Mouse (Mus musculus): ENCODE measurements at regions not wholly inside any gene's neighbourhood (a gene's known extent, or its start where the extent isn't known, plus 50 kb on each side); places are given as distances from the start of the nearest gene placed in this dataset.
"Not testable (repeated sequence)": the region's sequence is repeated elsewhere in the genome, so short reads cannot be mapped to it uniquely, and the experiment has no call there.

DNA sequence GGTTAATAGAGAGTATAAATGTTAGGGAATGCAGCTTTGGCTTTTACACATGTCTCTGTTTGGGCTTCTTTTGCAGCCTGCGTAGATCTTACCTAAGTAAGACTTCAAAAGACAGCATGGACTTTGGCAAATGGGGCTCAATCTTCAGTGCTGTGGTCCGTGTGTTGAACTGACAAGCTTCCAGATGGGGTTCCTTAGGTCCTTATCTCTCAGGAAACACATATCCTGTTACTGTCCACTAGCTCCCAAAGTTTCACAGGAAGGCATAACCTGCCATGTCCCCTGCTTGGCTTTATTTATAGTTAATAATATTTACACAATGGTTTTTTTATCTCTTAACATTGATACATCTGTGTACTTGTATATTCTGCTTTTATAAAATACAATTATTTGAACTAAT is 365.3 kb downstream of the Hdgfl1 start:
- no peak overlapping the region for H3K9ac ChIP-seq (replicated peaks; ENCODE audit: low read length)
- no peak overlapping the region for H3K4me2 ChIP-seq (ENCODE audit: low read depth, low read length)
- no peaks in the 10 kb centered on the region for H3K9me3 ChIP-seq (ENCODE audit: low read length)
- no peaks in the 10 kb centered on the region for H3K36me3 ChIP-seq (ENCODE audit: insufficient read depth, low read length)
- H3K27ac ChIP-seq: no peak overlapping the region
- no peak for TF ChIP-seq CTCF (IDR thresholded peaks at IDR 0.05; ENCODE audit: low read depth)
- no peaks in the 10 kb centered on the region for H3K27me3 ChIP-seq (ENCODE audit: insufficient read depth, low read length)
- DNase-seq (ENCODE audit: low spot score): no peak
- H3K4me3 ChIP-seq (ENCODE audit: low read length): no peak overlapping the region
- 83% methylated on average over 2 of the region's 2 CpGs for WGBS
- no peak for ATAC-seq
- no peaks in the 10 kb centered on the region for H3K4me1 ChIP-seq (ENCODE audit: insufficient read depth, low read length)

DNA sequence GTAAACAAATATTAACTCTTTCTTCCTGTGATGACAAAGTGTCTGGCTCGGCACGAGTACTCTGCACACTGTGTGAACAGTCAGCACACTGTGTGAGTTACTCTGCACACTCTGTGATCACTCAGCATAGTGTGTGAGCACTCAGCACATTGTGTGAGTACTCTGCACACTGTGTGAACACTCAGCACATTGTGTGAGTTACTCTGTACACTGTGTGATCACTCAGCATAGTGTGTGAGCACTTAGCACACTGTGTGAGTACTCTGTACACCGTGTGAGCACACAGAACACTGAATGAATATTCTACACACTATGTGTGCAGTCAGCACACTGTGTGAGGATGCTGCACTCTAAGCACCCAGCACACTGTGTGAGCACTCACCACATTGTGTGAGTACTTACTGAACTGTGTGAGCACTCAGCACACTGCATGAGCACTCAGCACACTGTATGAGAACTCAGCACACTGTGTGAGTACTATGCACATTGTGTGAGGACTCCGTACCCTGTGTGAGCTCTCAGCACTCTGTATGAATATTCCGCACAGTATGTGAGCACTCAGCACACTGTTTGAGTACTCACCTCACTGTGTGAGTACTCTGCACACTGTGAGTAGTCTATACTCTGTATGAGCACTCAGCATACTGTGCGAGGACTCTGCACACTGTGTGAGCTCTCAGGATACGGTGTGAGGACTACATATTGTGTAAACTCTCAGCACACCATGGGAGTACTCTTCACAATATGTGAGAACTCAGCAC is 381.9 kb downstream of the Hdgfl1 start:
- ATAC-seq (no peak), DNase-seq (ENCODE audit: low spot score) (no peak)
- Histone ChIP-seq H3K9ac (replicated peaks; ENCODE audit: low read length) (no peak overlapping the region), H3K9me3 (ENCODE audit: low read length) (no peaks in the 10 kb centered on the region), H3K27me3 (ENCODE audit: insufficient read depth, low read length) (no peaks in the 10 kb centered on the region), H3K36me3 (ENCODE audit: insufficient read depth, low read length) (no peaks in the 10 kb centered on the region), H3K4me1 (ENCODE audit: insufficient read depth, low read length) (no peaks in the 10 kb centered on the region), H3K4me2 (ENCODE audit: low read depth, low read length) (no peak overlapping the region), H3K4me3 (ENCODE audit: low read length) (no peak overlapping the region), H3K27ac (no peak overlapping the region)
- 91% methylated on average over 7 of the region's 7 CpGs for WGBS
- no peak for TF ChIP-seq CTCF (IDR thresholded peaks at IDR 0.05; ENCODE audit: low read depth)

DNA sequence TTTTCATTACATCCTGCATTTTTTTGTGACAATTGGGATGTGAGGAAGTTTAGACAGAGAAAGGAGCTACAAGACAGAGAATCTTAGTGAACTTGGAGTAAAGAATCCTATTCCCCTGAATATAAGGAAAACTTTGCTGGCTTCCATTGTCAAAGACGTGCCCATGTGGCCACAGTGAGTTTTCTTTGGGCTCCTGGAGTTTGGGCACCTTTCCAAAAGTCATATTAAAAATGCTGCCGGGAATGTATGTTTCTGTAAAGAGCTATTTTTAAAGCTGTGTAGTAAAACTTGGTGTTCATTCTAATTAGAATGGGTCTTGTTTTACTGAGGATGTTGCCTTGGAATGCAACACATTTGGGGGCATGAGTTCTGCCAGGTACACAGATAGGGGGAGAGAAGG is 387.3 kb downstream of the Hdgfl1 start:
- H3K9ac ChIP-seq (replicated peaks; ENCODE audit: low read length): no peak overlapping the region
- no peaks in the 10 kb centered on the region for H3K27me3 ChIP-seq (ENCODE audit: insufficient read depth, low read length)
- no peaks in the 10 kb centered on the region for H3K36me3 ChIP-seq (ENCODE audit: insufficient read depth, low read length)
- H3K9me3 ChIP-seq (ENCODE audit: low read length): no peaks in the 10 kb centered on the region
- H3K4me2 ChIP-seq (ENCODE audit: low read depth, low read length): no peak overlapping the region
- DNase-seq (ENCODE audit: low spot score) (no peak), ATAC-seq (no peak)
- no peak for TF ChIP-seq CTCF (IDR thresholded peaks at IDR 0.05; ENCODE audit: low read depth)
- WGBS: 31% methylated on average over 2 of the region's 2 CpGs
- no peak overlapping the region for H3K4me3 ChIP-seq (ENCODE audit: low read length)
- no peak overlapping the region for H3K27ac ChIP-seq
- H3K4me1 ChIP-seq (ENCODE audit: insufficient read depth, low read length): no peaks in the 10 kb centered on the region; the same call in 1 of the 2 replicates

DNA sequence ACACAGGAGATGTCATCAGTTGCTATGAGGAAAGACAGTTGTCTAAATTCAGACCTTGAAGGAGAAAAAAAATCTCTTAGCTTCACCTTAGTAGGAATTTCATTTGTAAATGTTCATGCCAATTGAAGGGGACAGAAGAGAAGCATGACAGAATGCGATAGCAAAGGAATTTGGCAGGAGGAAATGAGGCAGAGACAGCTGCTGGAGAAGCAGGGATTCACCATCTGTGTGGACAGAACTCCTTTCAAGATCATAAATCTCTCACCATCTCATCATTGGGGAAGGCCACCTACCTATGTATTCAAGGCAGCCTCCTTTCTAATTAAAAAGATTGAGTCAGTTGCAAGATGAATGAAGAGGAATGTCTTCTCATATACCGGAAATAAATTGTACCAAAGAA is 387.8 kb downstream of the Hdgfl1 start:
- 71% methylated on average over 2 of the region's 2 CpGs for WGBS
- Histone ChIP-seq H3K36me3 (ENCODE audit: insufficient read depth, low read length) (no peaks in the 10 kb centered on the region), H3K9ac (replicated peaks; ENCODE audit: low read length) (no peak overlapping the region), H3K4me3 (ENCODE audit: low read length) (no peak overlapping the region), H3K4me1 (ENCODE audit: insufficient read depth, low read length) (no peaks in the 10 kb centered on the region; the same call in 1 of the 2 replicates), H3K9me3 (ENCODE audit: low read length) (no peaks in the 10 kb centered on the region), H3K4me2 (ENCODE audit: low read depth, low read length) (no peak overlapping the region), H3K27ac (no peak overlapping the region), H3K27me3 (ENCODE audit: insufficient read depth, low read length) (no peaks in the 10 kb centered on the region)
- ATAC-seq: no peak
- DNase-seq (ENCODE audit: low spot score): peak; percentile 9
- no peak for TF ChIP-seq CTCF (IDR thresholded peaks at IDR 0.05; ENCODE audit: low read depth)

DNA sequence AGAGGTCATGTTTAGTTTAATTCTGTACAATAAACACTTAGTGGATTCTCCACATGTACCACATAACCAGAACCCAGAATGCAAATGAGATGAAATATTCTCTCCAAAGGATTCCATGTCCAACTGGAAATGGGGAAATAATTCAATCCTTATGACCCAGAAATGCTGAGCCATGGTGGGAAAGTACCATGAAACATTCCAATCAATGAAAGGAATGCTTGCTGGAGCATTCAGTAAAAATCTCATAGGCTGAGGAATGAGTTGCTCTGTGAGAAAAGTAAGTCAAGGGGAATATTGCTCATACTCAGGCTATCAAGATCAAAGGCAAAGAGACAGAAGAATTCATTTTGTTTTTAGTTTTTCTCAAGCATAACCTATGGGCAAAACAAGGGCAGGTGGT is 394.4 kb downstream of the Hdgfl1 start:
- H3K27me3 ChIP-seq (ENCODE audit: insufficient read depth, low read length): no peaks in the 10 kb centered on the region
- no peak overlapping the region for H3K27ac ChIP-seq
- DNase-seq (ENCODE audit: low spot score) (no peak), ATAC-seq (no peak)
- H3K4me3 ChIP-seq (ENCODE audit: low read length): no peak overlapping the region
- no peaks in the 10 kb centered on the region for H3K9me3 ChIP-seq (ENCODE audit: low read length)
- no peak for TF ChIP-seq CTCF (IDR thresholded peaks at IDR 0.05; ENCODE audit: low read depth)
- no peak overlapping the region for H3K9ac ChIP-seq (replicated peaks; ENCODE audit: low read length)
- no peak overlapping the region for H3K4me2 ChIP-seq (ENCODE audit: low read depth, low read length)
- no peaks in the 10 kb centered on the region for H3K4me1 ChIP-seq (ENCODE audit: insufficient read depth, low read length)
- H3K36me3 ChIP-seq (ENCODE audit: insufficient read depth, low read length): no peaks in the 10 kb centered on the region

DNA sequence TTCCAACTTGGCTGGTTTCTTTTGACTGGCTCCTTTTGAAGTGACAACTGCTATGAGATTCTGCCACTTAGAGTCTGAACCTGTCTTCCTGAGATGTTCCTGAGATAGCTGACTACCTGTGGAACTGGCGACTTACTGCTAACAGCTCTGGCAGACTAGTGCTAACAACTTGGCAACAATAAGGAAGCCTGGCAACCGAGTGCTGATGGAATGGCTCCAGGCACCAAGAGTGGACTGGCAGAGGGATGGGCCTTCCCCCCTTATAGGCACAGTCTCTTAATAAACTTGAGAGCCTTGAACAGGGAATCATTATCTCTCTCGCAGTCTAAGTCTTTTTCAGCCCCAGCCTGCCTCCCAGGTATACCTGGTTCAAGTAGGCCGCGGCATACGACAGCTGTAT is 404.1 kb downstream of the Hdgfl1 start:
- H3K27ac ChIP-seq; ATAC-seq; DNase-seq (ENCODE audit: low spot score); H3K4me1 ChIP-seq (ENCODE audit: insufficient read depth, low read length); H3K4me2 ChIP-seq (ENCODE audit: low read depth, low read length); H3K36me3 ChIP-seq (ENCODE audit: insufficient read depth, low read length); H3K27me3 ChIP-seq (ENCODE audit: insufficient read depth, low read length); H3K9me3 ChIP-seq (ENCODE audit: low read length); H3K9ac ChIP-seq (replicated peaks; ENCODE audit: low read length); H3K4me3 ChIP-seq (ENCODE audit: low read length): not testable (repeated sequence)
- 71% methylated on average over 6 of the region's 6 CpGs for WGBS

DNA sequence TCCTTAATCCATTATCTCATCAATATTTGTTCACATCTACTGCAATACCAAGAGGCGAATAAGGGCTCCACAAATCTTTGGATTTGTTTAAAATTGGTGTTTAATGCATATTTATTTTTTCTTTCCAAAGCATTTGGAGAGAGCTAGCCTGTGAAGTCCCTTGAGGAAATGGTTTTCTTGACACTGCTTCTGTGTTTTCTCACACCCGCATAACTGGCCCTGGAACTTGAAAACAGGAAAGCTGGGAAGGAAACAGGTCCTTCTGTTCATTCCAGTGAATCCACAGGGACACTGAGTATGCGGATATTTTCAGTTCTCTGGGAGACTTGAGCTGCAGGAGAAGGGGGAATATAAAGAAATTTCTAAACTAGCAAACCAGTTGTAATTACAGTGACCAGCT is 413.6 kb downstream of the Hdgfl1 start:
- H3K9ac ChIP-seq (replicated peaks; ENCODE audit: low read length): no peak overlapping the region
- no peak overlapping the region for H3K4me3 ChIP-seq (ENCODE audit: low read length)
- no peak overlapping the region for H3K27ac ChIP-seq
- H3K27me3 ChIP-seq (ENCODE audit: insufficient read depth, low read length): no peaks in the 10 kb centered on the region
- no peak for ATAC-seq
- no peak for DNase-seq (ENCODE audit: low spot score)
- H3K9me3 ChIP-seq (ENCODE audit: low read length): no peaks in the 10 kb centered on the region
- 76% methylated on average over 3 of the region's 3 CpGs for WGBS
- TF ChIP-seq CTCF (IDR thresholded peaks at IDR 0.05; ENCODE audit: low read depth): no peak
- no peaks in the 10 kb centered on the region for H3K4me1 ChIP-seq (ENCODE audit: insufficient read depth, low read length)
- H3K36me3 ChIP-seq (ENCODE audit: insufficient read depth, low read length): no peaks in the 10 kb centered on the region
- no peak overlapping the region for H3K4me2 ChIP-seq (ENCODE audit: low read depth, low read length)
